Mouse (Mus musculus): ENCODE measurements around the gene Ncf1.

DNA sequence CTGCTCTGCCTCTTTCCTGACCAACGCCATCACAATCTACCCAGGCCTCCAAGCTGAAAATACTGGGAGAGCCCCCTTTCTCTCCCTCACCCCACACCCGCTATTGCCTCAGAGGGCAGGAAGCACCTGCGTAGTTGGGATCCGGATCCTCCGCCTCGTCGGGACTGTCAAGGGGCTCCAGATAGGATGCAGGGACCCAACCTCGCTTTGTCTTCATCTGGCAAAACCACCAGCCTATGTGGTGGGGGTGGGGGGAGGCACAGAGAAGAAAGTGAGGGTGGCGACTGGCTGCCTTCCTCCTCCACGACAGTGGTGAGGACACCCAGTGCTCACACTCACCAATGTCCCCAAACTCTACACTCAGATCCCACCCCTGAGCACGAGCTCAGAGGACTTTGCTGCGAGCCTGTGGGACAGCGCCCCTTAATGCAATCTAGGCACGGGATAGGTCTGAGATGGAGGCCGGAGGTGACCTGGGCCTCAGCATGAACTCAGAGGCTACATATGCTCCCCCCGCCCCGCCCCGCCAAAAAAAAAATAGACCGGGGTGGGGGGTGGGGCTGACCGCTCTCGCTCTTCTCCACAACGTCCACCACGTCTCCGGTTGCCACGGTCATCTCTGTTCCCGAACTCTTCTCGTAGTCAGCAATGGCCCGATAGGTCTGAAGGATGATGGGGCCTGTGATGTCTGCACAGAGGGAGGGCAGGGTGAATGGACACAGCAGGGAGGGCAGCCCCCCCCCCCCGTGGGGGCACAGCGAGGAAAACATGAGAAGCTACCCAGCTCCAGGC is 4.1 kb downstream of the Ncf1 start:
- TF ChIP-seq CTCF (conservative IDR thresholded peaks at IDR 0.05; ENCODE audit: low read length): no peak
- TF ChIP-seq NANOG (IDR thresholded peaks at IDR 0.05; ENCODE audit: borderline replicate concordance, low read length): no peak
